Mouse (Mus musculus): ENCODE measurements around the gene D6Ertd527e.
"Not testable (repeated sequence)": the region's sequence is repeated elsewhere in the genome, so short reads cannot be mapped to it uniquely, and the experiment has no call there.

Gene D6Ertd527e

GRCm38 (mm10) chr6:87104123-87104796 lies at the start of gene D6Ertd527e:
Gene D6Ertd527e, plus strand, starts transcription at chr6:87104746.
- no peak for DNase-seq

DNA sequence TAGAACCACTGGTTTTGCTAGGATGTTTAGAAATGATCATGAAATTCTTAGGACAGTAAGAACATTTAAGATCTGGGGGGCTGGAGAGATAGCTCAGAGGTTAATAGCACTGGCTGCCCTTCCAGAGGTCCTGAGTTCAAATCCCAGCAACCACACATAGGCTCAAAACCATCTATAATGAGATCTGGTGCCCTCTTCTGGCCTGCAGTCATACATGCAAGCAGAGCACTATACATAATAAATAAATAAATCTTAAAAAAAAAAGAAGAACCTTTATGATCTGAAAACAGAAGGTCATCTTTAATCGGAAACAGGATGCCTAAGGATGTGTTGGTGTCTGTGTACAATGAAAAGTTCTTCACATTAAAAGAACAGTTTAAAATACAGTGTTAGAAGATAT lies 44.8 kb upstream of the D6Ertd527e start:
- DNase-seq, result no peak

GRCm38 (mm10) chr6:87063586-87063985 lies 41.0 kb upstream of the D6Ertd527e start:
- DNase-seq, result no peak

GRCm38 (mm10) chr6:87068209-87068608 lies 36.3 kb upstream of the D6Ertd527e start:
- DNase-seq, result no peak

- no peak for DNase-seq
Measured at GRCm38 (mm10) chr6:87069195-87069900, 35.2 kb upstream of the D6Ertd527e start.

- DNase-seq, result no peak
Measured at GRCm38 (mm10) chr6:87070641-87071040, 33.9 kb upstream of the D6Ertd527e start.

GRCm38 (mm10) chr6:87072759-87073158 lies 31.8 kb upstream of the D6Ertd527e start:
- DNase-seq, result no peak

GRCm38 (mm10) chr6:87075092-87075685 lies 29.4 kb upstream of the D6Ertd527e start:
- no peak for DNase-seq

- no peak for DNase-seq
Measured at GRCm38 (mm10) chr6:87079457-87079856, 25.1 kb upstream of the D6Ertd527e start.

- no peak for DNase-seq
Measured at GRCm38 (mm10) chr6:87085026-87085425, 19.5 kb upstream of the D6Ertd527e start.

GRCm38 (mm10) chr6:87088356-87088755 lies 16.2 kb upstream of the D6Ertd527e start:
- DNase-seq, result no peak

GRCm38 (mm10) chr6:87090877-87091276 lies 13.7 kb upstream of the D6Ertd527e start:
- DNase-seq, result no peak

DNA sequence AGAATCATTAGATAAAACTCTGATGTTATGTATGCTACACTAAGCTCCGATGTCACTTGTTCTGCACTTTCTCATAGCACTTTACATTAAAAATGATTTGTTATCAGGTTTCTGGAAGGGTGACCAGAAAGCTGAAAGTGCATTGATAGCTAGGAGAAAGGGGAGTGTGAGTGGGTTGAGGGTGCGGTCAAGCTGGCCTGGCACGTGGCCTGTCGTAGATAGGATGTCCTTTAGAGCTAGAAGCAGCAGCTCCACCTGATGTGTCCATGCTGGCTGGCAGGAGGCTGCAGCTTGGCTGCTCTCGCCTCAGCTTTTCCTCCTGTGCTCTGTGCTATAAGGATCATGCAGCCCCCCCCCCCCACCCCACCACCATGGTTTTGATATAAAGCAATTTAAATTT lies 12.1 kb upstream of the D6Ertd527e start:
- DNase-seq, result no peak

GRCm38 (mm10) chr6:87093631-87094030 lies 10.9 kb upstream of the D6Ertd527e start:
- not testable (repeated sequence) for DNase-seq

DNA sequence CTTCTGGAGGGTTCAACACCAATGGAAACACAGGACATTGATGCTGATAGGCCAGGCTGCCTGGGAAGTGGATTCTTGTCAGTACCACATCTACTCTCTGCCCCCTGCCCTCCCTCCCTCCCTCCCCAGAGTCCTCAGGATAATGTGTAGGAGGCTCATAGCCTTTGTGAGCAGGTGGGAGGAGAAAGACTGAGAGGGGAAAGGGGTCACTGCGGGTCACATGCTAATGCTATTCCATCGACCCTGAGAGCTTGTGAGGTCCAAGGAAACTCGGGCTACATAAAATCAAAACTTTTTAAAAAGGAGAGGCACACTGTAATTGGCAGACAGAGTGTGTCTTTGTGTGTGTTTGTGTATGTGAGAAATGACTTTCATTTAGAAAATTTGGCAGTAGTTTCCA lies 5.3 kb upstream of the D6Ertd527e start:
- DNase-seq, result no peak

GRCm38 (mm10) chr6:87099671-87100296 lies 4.8 kb upstream of the D6Ertd527e start:
- peak; percentile 15 for DNase-seq

GRCm38 (mm10) chr6:87100297-87101020 lies 4.1 kb upstream of the D6Ertd527e start:
- peak; percentile 15 for DNase-seq

DNA sequence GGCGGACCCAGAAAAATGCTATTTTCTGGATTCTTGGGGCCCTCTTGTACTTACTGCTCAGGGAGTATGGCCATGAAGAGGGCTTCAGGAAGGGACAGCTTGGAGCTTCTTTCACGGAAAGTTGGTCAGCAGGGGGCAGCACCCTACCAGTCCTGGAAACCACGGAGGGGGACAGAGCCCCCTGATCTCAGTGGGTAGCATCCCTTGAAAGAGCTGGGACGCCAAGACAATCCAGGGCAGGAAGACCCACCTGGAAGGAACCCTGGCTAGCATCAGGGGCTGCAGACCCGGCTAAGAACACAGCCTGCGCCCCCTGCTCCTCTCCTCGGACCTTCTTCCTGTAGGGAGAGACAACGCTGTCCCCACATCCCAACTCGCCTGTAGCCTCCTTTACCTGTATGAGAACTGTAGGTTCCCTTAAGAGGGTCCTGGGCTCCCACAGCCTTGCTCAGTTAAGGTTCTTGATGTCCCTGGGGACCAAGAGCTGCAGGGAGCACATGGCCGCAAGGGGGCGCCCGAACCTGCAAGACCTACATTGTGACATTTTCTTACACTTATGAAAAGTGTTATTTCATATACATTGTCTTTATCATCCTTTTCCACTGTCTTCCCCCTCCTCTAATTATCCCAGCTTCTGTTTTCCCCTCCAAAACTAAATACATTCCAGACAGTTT lies 3.1 kb upstream of the D6Ertd527e start:
- peak; percentile 63 for DNase-seq

DNA sequence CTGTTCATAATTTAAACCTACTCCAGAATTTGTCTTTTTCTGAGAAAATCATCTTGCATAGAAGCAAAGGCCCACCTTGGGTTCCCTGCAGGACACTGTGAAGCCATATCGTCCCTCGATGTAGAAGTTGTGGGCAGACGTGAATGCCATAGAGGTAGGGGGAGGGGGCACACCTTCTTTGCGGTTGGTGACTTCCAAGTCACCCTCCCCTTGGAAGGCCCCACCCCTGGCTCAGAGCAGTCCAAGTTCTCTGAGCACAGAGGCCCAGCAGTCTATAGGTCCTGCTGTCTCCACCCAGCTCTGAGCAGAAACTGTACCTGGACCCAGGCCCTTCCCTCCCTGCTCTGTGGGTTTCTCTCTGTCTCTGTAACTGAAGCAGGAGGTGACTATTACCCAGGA lies 2.6 kb upstream of the D6Ertd527e start:
- DNase-seq, result no peak

DNA sequence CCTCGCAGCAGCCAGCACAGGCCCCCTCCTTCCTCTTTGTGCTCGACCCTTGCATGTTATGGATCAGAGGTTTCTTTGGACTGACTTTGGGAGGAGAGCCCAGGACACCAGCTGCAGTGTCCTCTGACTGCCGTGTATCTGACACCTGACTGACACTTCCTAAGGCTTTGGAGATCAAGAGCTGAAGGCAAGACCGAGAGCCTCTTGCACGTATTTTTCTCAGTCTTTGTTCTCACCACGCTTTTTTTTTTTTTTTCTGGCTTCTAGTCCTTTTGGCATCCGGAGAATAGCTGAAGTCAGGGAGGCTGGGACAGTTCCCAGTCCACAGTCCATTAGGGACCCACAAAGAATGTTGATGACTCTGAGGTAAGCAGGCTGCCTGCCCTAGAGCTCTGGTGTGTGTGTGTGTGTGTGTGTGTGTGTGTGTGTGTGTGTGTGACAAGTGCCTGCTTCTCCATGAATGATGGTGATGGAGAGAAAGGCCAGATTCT lies 2.1 kb upstream of the D6Ertd527e start:
- DNase-seq, result no peak

- no peak for DNase-seq
Measured at GRCm38 (mm10) chr6:87103314-87103713, 1.2 kb upstream of the D6Ertd527e start.

GRCm38 (mm10) chr6:87111493-87111892 lies 6.9 kb downstream of the D6Ertd527e start:
- DNase-seq, result no peak

Measured in cerebellum, adult 9-11 months (tissue).